Mouse (Mus musculus): Measurements from ENCODE around the gene Trim29.

The Trim29 gene

GRCm38 (mm10) chr9:43293058-43293457, 17.6 kb upstream of the Trim29 start:
- ChIA-PET CTCF (interaction anchor here in 1 of 4 experiments (0.6 kb wide), 1 partner anchor 624 kb away, joined by 3 read pairs; no protein-coding TSS in a partner anchor), POLR2A (no interaction called here)

GRCm38 (mm10) chr9:43300394-43300793, 10.3 kb upstream of the Trim29 start:
- POLR2A ChIA-PET = no interaction called here

GRCm38 (mm10) chr9:43302989-43303388, 7.7 kb upstream of the Trim29 start:
- ChIA-PET CTCF (interaction anchor here (0.6 to 1.2 kb wide), 8 partner anchors 16 to 400 kb away, joined by 3 to 7 read pairs (median 3); no protein-coding TSS in a partner anchor), POLR2A (interaction anchor here in 2 of 4 experiments (0.6 to 1.3 kb wide), 4 partner anchors 8 to 544 kb away, joined by 3 to 4 read pairs (median 3); no protein-coding TSS in a partner anchor)

More at GRCm38 (mm10) chr9:43300394-43300793, 10.3 kb upstream of the Trim29 start:
- CTCF ChIA-PET = interaction anchor here in 1 of 4 experiments (0.7 kb wide), 1 partner anchor 527 kb away, joined by 3 read pairs; no protein-coding TSS in a partner anchor

GRCm38 (mm10) chr9:43305882-43306281, 4.8 kb upstream of the Trim29 start:
- CTCF ChIA-PET = no interaction called here
- POLR2A ChIA-PET = no interaction called here

GRCm38 (mm10) chr9:43309087-43309872, 1.4 kb upstream of the Trim29 start:
- ChIA-PET POLR2A (interaction anchor here in 2 of 4 experiments (0.6 to 0.7 kb wide), 3 partner anchors 18 to 239 kb away, joined by 3 to 4 read pairs (median 4); no protein-coding TSS in a partner anchor), CTCF (no interaction called here)

GRCm38 (mm10) chr9:43312190-43312589, 1.5 kb downstream of the Trim29 start:
- POLR2A ChIA-PET = interaction anchor here in 1 of 4 experiments (0.5 kb wide), 1 partner anchor 132 kb away, joined by 4 read pairs; no protein-coding TSS in a partner anchor
- CTCF ChIA-PET = interaction anchor here in 1 of 4 experiments (0.6 kb wide), 1 partner anchor 534 kb away, joined by 3 read pairs; no protein-coding TSS in a partner anchor

GRCm38 (mm10) chr9:43313805-43314204, 3.2 kb downstream of the Trim29 start:
- CTCF ChIA-PET = interaction anchor here in 1 of 4 experiments (0.5 kb wide), 1 partner anchor 27 kb away, joined by 8 read pairs; no protein-coding TSS in a partner anchor
- POLR2A ChIA-PET = interaction anchor here in 1 of 4 experiments (0.5 kb wide), 1 partner anchor 740 kb away, joined by 4 read pairs; no protein-coding TSS in a partner anchor

- CTCF ChIA-PET = interaction anchor here in 2 of 4 experiments (0.6 to 1.3 kb wide), 3 partner anchors 12 to 699 kb away, joined by 3 to 4 read pairs (median 3); no protein-coding TSS in a partner anchor
Observed at GRCm38 (mm10) chr9:43315320-43315950, 4.8 kb downstream of the Trim29 start.

GRCm38 (mm10) chr9:43316466-43316865, 5.8 kb downstream of the Trim29 start:
- POLR2A ChIA-PET = interaction anchor here in 1 of 4 experiments (0.6 kb wide), 1 partner anchor 271 kb away, joined by 3 read pairs; no protein-coding TSS in a partner anchor
- CTCF ChIA-PET = interaction anchor here in 3 of 4 experiments (0.6 to 1.3 kb wide), 5 partner anchors 11 to 1002 kb away, joined by 3 to 6 read pairs (median 4); no protein-coding TSS in a partner anchor

More at GRCm38 (mm10) chr9:43315320-43315950, 4.8 kb downstream of the Trim29 start:
- POLR2A ChIA-PET = interaction anchor here in 2 of 4 experiments (0.6 to 1.5 kb wide), 2 partner anchors 11 to 270 kb away, joined by 3 to 4 read pairs; no protein-coding TSS in a partner anchor

GRCm38 (mm10) chr9:43318661-43319060, 8.0 kb downstream of the Trim29 start:
- CTCF ChIA-PET = interaction anchor here in 3 of 4 experiments (0.7 to 1.2 kb wide), 3 partner anchors 9 to 16 kb away, joined by 3 to 6 read pairs (median 3); no protein-coding TSS in a partner anchor
- POLR2A ChIA-PET = no interaction called here

GRCm38 (mm10) chr9:43321951-43322350, 11.3 kb downstream of the Trim29 start:
- ChIA-PET CTCF (no interaction called here), POLR2A (no interaction called here)

- ChIA-PET POLR2A (no interaction called here), CTCF (no interaction called here)
Observed at GRCm38 (mm10) chr9:43322666-43323065, 12.0 kb downstream of the Trim29 start.

- ChIA-PET POLR2A (no interaction called here), CTCF (interaction anchor here in 1 of 4 experiments (0.8 kb wide), 1 partner anchor 44 kb away, joined by 3 read pairs; no protein-coding TSS in a partner anchor)
Observed at GRCm38 (mm10) chr9:43325486-43325885, 14.8 kb downstream of the Trim29 start.

GRCm38 (mm10) chr9:43326015-43326631, 15.5 kb downstream of the Trim29 start:
- CTCF ChIA-PET = interaction anchor here in 3 of 4 experiments (0.8 to 2.3 kb wide), 3 partner anchors 43 to 105 kb away, joined by 3 to 10 read pairs (median 7); no protein-coding TSS in a partner anchor
- POLR2A ChIA-PET = no interaction called here

GRCm38 (mm10) chr9:43327182-43328129, 16.8 kb downstream of the Trim29 start:
- POLR2A ChIA-PET = interaction anchor here in 3 of 4 experiments (0.6 to 1.3 kb wide), 4 partner anchors 13 to 1449 kb away, joined by 3 to 4 read pairs (median 4); no protein-coding TSS in a partner anchor

GRCm38 (mm10) chr9:43330426-43330825, 19.8 kb downstream of the Trim29 start:
- POLR2A ChIA-PET = no interaction called here
- CTCF ChIA-PET = interaction anchor here in 1 of 4 experiments (0.5 kb wide), 1 partner anchor 239 kb away, joined by 3 read pairs; no protein-coding TSS in a partner anchor

More at GRCm38 (mm10) chr9:43327182-43328129, 16.8 kb downstream of the Trim29 start:
- CTCF ChIA-PET = interaction anchor here (0.6 to 2.3 kb wide), 46 partner anchors 8 to 767 kb away, joined by 3 to 10 read pairs (median 4); partner anchors contain the start of genes Pou2f3 (in 1 of the 4) and Trim29 (in 1 of the 4)

All from embryonic stem cell, embryonic (primary cell).